Mouse (Mus musculus): ENCODE measurements around the gene Naif1. TPM values are rescaled to one million over a fixed set of nuclear protein-coding genes. Genes with fewer than 3 reads are reported as not detected.

Naif1 gene
- 1 to 10 TPM; 3.0 to 3.1 TPM for total RNA-seq (2021)
- long read RNA-seq, experiment 1, full-length matches to known transcripts = 3 of 3 reads
- long read RNA-seq, experiment 1, partial matches to known transcripts = 0 of 3 reads
- long read RNA-seq, experiment 1, other reads (novel, unspliced or antisense) = 0 of 3 reads
- long read RNA-seq, experiment 2, full-length matches to known transcripts = 5 of 5 reads
- long read RNA-seq, experiment 2, partial matches to known transcripts = 0 of 5 reads
- long read RNA-seq, experiment 2, other reads (novel, unspliced or antisense) = 0 of 5 reads

- DNase-seq = no peak
These were observed at the start of gene Naif1 for GRCm38 (mm10) chr2:32449761-32450754. Gene Naif1 (plus strand): TSS chr2:32450457.

GRCm38 (mm10) chr2:32404663-32405062, 45.6 kb upstream of the Naif1 start:
- DNase-seq = peak; percentile 96

DNA sequence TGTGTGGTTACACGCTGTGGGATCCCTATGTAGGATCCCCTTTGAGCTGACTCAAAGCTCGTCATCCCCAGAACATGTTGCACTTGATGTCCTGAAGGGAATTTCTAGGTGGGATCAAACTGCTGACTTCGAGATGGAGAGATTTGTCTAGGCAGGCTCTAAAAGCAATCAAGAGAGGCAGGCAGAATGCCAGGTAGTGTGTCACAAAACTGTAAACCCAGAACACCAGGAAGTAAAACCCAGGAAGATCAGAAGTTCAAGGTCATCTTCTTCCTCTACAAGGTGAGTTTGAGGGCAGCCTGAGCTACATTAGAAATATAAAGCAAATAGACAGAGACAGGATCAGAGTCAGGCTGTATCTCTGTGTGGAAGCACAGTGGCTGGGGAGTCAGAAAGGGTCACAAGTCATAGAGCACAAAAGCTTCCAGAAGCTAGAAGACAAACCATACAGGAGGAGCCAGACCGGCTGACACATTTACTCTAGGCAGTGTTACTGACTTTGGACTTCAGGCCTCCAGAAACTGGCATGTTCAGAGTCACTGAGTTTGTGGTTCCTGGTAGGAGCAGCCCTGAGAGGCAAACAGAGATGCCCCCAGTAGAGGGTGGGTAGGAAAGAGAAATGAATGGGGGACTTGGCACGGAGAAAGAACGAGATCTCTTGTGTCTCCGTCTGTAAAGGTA, 43.0 kb upstream of the Naif1 start:
- no peak for DNase-seq

DNA sequence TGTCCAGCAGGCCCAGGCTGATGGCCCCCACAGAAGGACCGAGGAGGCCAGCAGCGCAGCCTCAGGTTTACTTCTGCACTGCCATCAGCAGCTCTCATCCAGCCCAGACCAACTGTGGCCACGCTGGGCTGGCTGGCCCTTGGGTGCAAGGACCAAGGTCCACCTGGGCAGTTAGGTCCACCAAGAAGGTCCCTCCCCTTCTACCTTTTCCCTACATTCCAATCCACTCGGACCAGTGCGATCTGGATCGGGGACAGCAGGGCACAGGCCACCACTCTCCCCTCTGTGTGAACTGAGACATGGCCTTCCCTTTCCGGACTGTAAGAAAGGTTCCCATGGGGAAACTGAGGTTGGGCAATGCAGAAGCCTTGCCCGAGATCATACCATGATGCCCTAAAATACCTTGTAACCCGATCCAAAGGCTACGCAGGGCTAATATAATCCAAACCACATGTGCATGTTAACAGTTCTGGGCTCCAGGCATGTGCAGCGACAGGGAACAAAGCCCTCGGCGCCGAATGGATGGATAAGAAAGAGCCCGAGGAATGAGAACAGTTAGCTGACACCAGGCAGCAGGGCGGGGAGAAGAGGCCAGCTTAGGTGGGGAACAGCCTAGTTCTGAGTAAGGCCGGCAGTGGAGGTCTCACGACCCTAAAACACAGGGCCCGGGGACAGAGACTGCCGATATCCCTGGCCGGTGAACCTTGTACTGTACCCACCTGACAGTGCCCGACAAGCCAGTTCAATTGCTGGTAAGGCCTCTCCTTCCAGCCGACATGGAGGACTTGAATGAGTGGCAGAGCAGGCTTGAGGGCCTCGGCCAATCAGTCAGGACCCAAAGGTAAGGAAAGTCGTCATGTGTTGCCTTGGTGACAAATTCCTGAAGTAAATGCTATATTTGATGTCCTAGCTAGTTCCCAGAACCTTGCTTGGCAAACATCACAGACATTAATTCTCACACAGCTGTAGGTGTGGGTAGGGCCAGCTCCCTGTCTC, 41.5 kb upstream of the Naif1 start:
- no peak for DNase-seq

- no peak for DNase-seq
These were observed 38.9 kb upstream of the Naif1 start for GRCm38 (mm10) chr2:32411407-32411806.

DNA sequence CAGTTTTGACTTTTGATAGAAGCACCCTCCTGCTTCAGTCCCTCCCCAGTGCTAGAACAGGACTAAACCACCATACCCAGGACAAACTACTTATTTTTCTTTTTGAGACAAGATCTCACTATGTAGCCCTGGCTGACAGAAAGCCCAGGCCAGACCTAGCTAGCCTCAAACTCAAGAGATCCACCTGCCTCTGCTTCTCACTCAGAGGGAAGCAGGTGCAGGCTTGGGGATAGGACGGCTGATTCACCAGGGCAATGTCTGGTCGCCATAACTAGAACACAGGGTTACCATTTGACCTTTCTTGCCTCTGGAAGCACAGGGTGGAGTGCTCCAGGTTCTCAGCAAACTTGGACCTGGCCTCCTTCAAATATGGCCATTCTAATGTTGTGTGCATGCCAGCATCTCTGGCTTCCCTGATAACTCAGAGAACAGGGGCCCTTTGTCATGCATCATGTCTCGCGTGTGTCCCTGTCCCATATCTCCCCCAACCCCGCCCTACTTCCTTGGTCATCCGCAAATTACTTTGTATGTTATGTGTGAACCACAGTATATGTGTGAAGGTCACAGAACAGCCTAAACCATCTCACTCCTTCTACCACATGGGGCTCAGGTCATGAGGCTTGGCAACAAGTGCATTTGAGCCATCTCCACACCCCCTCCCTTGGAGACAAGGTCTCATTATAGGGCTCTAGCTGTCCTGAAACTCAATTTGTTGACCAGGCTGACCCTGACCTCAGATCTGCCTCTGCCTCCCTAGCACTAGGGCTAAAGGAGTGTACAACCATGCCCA, 37.3 kb upstream of the Naif1 start:
- no peak for DNase-seq

DNA sequence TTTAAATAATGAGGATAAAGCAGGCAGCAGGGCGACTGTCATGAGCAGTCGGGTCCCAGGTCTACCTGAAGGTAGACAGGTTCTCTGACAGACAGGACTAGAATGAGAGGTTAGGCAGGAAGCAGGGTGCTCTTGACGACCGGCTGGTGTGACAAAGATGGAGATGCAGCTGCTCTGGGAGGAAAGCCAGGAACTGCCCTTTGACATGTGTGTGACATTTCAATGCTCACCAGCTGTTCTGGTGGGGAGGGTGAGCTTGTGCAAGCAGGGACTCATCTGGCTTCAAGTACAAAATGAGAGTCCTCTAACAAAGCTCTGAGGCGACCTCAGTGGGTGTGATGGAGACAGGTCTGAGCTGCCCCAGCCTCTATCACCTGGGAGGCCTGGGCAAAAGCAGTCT, 36.3 kb upstream of the Naif1 start:
- DNase-seq = no peak

GRCm38 (mm10) chr2:32415801-32416200, 34.5 kb upstream of the Naif1 start:
- no peak for DNase-seq

- DNase-seq = no peak
These were observed 33.7 kb upstream of the Naif1 start for GRCm38 (mm10) chr2:32416556-32416955.

DNA sequence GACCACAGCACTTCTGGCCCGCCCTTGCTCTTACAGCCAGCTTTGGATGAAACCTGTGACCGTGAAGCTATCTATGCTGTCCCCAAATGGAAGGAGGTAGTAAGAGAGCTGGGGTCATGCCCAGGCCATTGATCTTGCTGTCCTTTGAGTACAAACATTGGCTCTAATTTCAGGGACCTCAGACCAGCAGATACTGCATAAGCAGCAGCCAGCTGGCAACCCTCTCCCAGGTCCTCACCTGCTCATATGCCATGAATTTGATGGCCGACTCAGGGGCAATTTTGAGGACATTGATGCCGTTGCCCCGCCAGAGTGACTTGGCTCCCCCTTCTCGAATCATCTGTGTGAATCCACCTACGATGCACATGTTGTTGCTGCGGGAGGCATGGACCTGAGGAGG, 32.8 kb upstream of the Naif1 start:
- DNase-seq = no peak

DNA sequence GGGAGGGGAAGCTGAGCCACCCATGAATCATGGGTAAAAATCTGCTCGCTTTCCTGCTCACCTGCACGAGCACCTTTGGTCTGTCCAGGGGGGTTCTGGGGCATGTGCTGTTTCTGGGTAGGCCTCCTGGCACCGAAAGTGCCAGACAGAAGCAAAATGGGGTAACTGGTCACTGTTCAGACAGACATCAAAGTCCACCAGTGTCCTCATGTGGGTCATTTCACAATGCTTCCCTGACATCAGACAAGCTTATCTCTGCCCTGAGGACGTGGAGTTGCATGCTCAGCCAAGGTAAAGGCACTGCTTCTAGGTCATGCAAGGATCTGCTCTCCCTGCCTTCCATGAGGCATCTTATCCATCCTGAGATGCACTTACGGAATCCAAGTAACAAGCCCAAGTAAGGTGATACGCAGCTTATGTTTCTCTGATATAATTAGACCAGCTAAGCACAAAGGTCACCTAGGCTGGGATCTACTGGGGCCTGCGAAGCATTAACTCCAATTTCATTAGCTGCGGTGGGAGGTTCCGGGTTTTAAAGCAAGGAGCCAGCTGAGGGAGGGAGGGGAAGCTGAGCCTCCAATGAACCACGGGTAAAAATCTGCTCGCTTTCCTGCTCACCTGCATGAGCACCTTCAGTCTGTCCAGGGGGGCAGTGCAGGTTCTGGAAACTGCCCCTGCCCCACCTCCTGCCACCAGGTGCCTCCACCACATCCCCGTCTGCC, 31.7 kb upstream of the Naif1 start:
- no peak for DNase-seq

- peak; percentile 65 for DNase-seq
These were observed 30.9 kb upstream of the Naif1 start for GRCm38 (mm10) chr2:32419359-32419758.

- no peak for DNase-seq
These were observed 30.1 kb upstream of the Naif1 start for GRCm38 (mm10) chr2:32420066-32420608.

GRCm38 (mm10) chr2:32420647-32421046, 29.6 kb upstream of the Naif1 start:
- no peak for DNase-seq

GRCm38 (mm10) chr2:32421851-32422251, 28.4 kb upstream of the Naif1 start:
- DNase-seq = no peak

DNA sequence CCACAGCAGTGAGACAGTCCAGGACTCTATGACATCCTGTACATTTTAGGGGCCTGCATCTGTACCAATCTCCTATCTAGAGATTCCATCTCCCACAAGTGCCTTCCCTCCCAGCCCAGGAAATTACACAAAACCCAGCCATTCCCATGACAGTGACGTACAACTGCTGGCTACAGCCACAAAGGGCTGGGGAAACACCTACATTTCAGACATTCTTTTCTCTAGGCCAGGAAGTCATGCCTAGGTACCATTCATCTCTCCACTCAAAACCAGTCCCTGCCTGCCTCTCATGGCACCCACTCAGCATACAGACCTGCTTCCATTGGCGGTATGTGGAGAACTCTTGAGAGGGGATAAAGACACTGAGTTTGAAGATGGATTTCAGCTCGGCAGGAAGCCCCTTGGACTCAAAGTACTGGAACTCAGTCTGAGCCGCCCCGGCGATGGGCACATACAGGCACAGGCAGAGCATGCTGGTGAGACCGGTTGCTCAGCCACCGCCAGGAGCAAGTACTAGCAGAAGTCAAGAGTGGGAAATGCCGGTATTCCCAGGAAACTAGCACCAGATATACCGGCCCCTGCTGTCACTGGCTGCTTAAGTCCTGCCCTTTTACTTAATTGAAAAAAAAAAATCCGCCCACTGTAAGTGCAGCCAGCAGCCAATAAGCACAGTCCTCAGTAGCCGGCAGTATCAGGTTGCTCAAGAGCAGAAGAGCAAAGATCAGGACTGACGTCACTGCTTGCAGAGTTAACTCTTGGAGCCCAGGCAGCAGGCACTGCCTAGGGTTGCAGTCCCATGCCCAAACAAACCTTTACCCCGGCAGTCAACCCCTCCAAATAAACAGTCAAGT, 26.6 kb upstream of the Naif1 start:
- peak; percentile 36 for DNase-seq

GRCm38 (mm10) chr2:32424796-32425195, 25.5 kb upstream of the Naif1 start:
- no peak for DNase-seq

GRCm38 (mm10) chr2:32425568-32425967, 24.7 kb upstream of the Naif1 start:
- DNase-seq = no peak

GRCm38 (mm10) chr2:32426141-32426540, 24.1 kb upstream of the Naif1 start:
- DNase-seq = no peak

Data from gastrocnemius, postnatal 10 days (tissue).